Mouse (Mus musculus) thymus, adult 2 months (tissue): Measurements from ENCODE around the gene Slc6a21. TPM values are rescaled to one million over a fixed set of nuclear protein-coding genes. Genes with fewer than 3 reads are reported as not detected.

ENCODE experiments used
- DNase-seq: peaks from one replicate; pipeline ENCODE4 v3.0.0; 2021
- H3K27ac ChIP-seq: fragments of 200-500 bp; 2 replicates; pipeline ENCODE4 v1.5.1; 2012; ENCODE audit warnings: low read length, control low read depth; ENCODE audit not compliant: control insufficient read depth, insufficient read depth
- H3K27me3 ChIP-seq: fragments of 200-500 bp; 2 replicates; pipeline ENCODE4 v1.6.1; 2012; ENCODE audit warnings: mild to moderate bottlenecking, low read length, moderate library complexity, mixed read lengths; ENCODE audit not compliant: control insufficient read depth, insufficient read depth
- H3K36me3 ChIP-seq: fragments of 200-500 bp; 2 replicates; pipeline ENCODE4 v1.6.1; 2012; ENCODE audit warnings: mild to moderate bottlenecking, low read length, moderate library complexity; ENCODE audit not compliant: control insufficient read depth, insufficient read depth
- H3K4me1 ChIP-seq: fragments of 200-500 bp; replicated peaks from 2 replicates; pipeline ENCODE4 v1.6.1; 2012; ENCODE audit warnings: low read length; ENCODE audit not compliant: control insufficient read depth, insufficient read depth
- H3K4me3 ChIP-seq: fragments of 200-500 bp; 2 replicates; pipeline ENCODE4 v1.5.1; 2012; ENCODE audit warnings: mild to moderate bottlenecking, low read length, control low read depth, moderate library complexity; ENCODE audit not compliant: control insufficient read depth, insufficient read depth
- CTCF ChIP-seq: fragments of 200-500 bp; IDR thresholded peaks from 2 replicates; pipeline ENCODE4 v1.5.1; 2012; ENCODE audit warnings: mild to moderate bottlenecking, control low read depth, low read length, moderate library complexity, borderline replicate concordance; ENCODE audit not compliant: control insufficient read depth, poor library complexity, insufficient read depth; ENCODE audit errors: extremely low read depth
- POLR2A ChIP-seq: fragments of 200-500 bp; IDR thresholded peaks from 2 replicates; pipeline ENCODE4 v1.6.1; 2012; ENCODE audit warnings: mild to moderate bottlenecking, low read length, control low read depth, moderate library complexity; ENCODE audit not compliant: control insufficient read depth, poor library complexity, insufficient read depth; ENCODE audit errors: extremely low read depth
- WGBS: fragments of 180-500 bp; shearing (Covaris S2); methylation state at CpG from one replicate; pipeline ENCODE4 v1.1.7; 2018; 5-methylcytosine and 5-hydroxymethylcytosine counted together
- polyA plus RNA-seq: library from polyadenylated mRNA; depleted of rRNA; stranded (reverse); fragments of >200 nt; gene quantifications from 2 replicates; pipeline ENCODE4 v1.2.3, GENCODE M21; 2012

Slc6a21 gene
- polyA plus RNA-seq, 1 experiment: 0.50 TPM

- Histone ChIP-seq H3K27ac (peak overlapping the region; percentile 67), H3K36me3 (no peaks in the 10 kb centered on the region), H3K27me3 (no peaks in the 10 kb centered on the region), H3K4me1 (peaks cover 24% of the 10 kb centered on the region), H3K4me3 (peak overlapping the region; percentile 84)
- DNase-seq: no peak
- WGBS: 21% methylated on average over 17 of the region's 17 CpGs
- no peak for TF ChIP-seq POLR2A
- TF ChIP-seq CTCF: no peak
Observed at GRCm38 (mm10) chr7:45237747-45238699, 39.3 kb upstream of the Slc6a21 start.

GRCm38 (mm10) chr7:45238723-45239496 is 38.4 kb upstream of the Slc6a21 start, which contains the start of gene Cd37:
Gene Cd37, minus strand, starts transcription at chr7:45239115.
- Histone ChIP-seq H3K36me3 (no peaks in the 10 kb centered on the region), H3K4me1 (peaks cover 24% of the 10 kb centered on the region), H3K27me3 (no peaks in the 10 kb centered on the region), H3K4me3 (peak within 1 kb of the TSS; percentile 84), H3K27ac (peak within 1 kb of the TSS; percentile 85)
- WGBS: 4% methylated on average over 20 of the region's 20 CpGs
- TF ChIP-seq POLR2A: no peak
- peak; percentile 79 for DNase-seq

GRCm38 (mm10) chr7:45240109-45240508 is 37.2 kb upstream of the Slc6a21 start:
- Histone ChIP-seq H3K36me3 (no peaks in the 10 kb centered on the region), H3K4me3 (no peak overlapping the region), H3K27ac (no peak overlapping the region), H3K4me1 (peaks cover 24% of the 10 kb centered on the region), H3K27me3 (no peaks in the 10 kb centered on the region)
- DNase-seq: no peak
- WGBS: 96% methylated on average over 7 of the region's 7 CpGs
- no peak for TF ChIP-seq POLR2A
- no peak for TF ChIP-seq CTCF

GRCm38 (mm10) chr7:45240633-45241388 is 36.5 kb upstream of the Slc6a21 start, which contains the start of gene Slc6a16:
Gene Slc6a16, plus strand, starts transcription at chr7:45241085.
- DNase-seq: no peak
- Histone ChIP-seq H3K4me3 (no peak within 1 kb of the TSS), H3K27me3 (no peaks in the 10 kb centered on the region), H3K4me1 (peaks cover 24% of the 10 kb centered on the region), H3K36me3 (no peaks in the 10 kb centered on the region), H3K27ac (no peak within 1 kb of the TSS)
- WGBS: 94% methylated on average over 53 of the region's 53 CpGs
- TF ChIP-seq CTCF: no peak
- TF ChIP-seq POLR2A: no peak

- no peak for DNase-seq
- no peaks in the 10 kb centered on the region for H3K27me3 ChIP-seq
- peaks cover 24% of the 10 kb centered on the region for H3K4me1 ChIP-seq
- WGBS: 91% methylated on average over 6 of the region's 6 CpGs
- no peaks in the 10 kb centered on the region for H3K36me3 ChIP-seq
- H3K4me3 ChIP-seq: no peak overlapping the region
- TF ChIP-seq CTCF (no peak), POLR2A (no peak)
- no peak overlapping the region for H3K27ac ChIP-seq
Observed at GRCm38 (mm10) chr7:45241389-45241749, 35.9 kb upstream of the Slc6a21 start.

GRCm38 (mm10) chr7:45247666-45248065 is 29.6 kb upstream of the Slc6a21 start:
- no peak for TF ChIP-seq POLR2A
- TF ChIP-seq CTCF: no peak
- Histone ChIP-seq H3K4me3 (no peak overlapping the region), H3K27me3 (no peaks in the 10 kb centered on the region), H3K4me1 (no peaks in the 10 kb centered on the region), H3K27ac (no peak overlapping the region), H3K36me3 (no peaks in the 10 kb centered on the region)
- 32% methylated on average over 3 of the region's 3 CpGs for WGBS
- no peak for DNase-seq
